Mouse (Mus musculus): ENCODE data around the gene Naa80.

Naa80 gene

GRCm38 (mm10) chr9:107596619-107597569 is 18.2 kb downstream of the Naa80 start:
- no peak for TF ChIP-seq GATA4 (IDR thresholded peaks at IDR 0.05; ENCODE audit: insufficient replicate concordance, low read length)

- TF ChIP-seq GATA4 (IDR thresholded peaks at IDR 0.05; ENCODE audit: insufficient replicate concordance, low read length) = no peak
Measured at GRCm38 (mm10) chr9:107598385-107598784, 19.7 kb downstream of the Naa80 start.

- TF ChIP-seq GATA4 (IDR thresholded peaks at IDR 0.05; ENCODE audit: insufficient replicate concordance, low read length) = no peak
Measured at GRCm38 (mm10) chr9:107599433-107599832, 20.7 kb downstream of the Naa80 start.

GRCm38 (mm10) chr9:107599842-107600241 is 21.2 kb downstream of the Naa80 start:
- TF ChIP-seq GATA4 (IDR thresholded peaks at IDR 0.05; ENCODE audit: insufficient replicate concordance, low read length) = no peak

- TF ChIP-seq GATA4 (IDR thresholded peaks at IDR 0.05; ENCODE audit: insufficient replicate concordance, low read length) = no peak
Measured at GRCm38 (mm10) chr9:107600745-107601144, 22.1 kb downstream of the Naa80 start.

GRCm38 (mm10) chr9:107601275-107601674 is 22.6 kb downstream of the Naa80 start:
- no peak for TF ChIP-seq GATA4 (IDR thresholded peaks at IDR 0.05; ENCODE audit: insufficient replicate concordance, low read length)

- no peak; the same call in 1 of the 2 replicates for TF ChIP-seq GATA4 (IDR thresholded peaks at IDR 0.05; ENCODE audit: insufficient replicate concordance, low read length)
Measured at GRCm38 (mm10) chr9:107602068-107602648, 23.5 kb downstream of the Naa80 start.

GRCm38 (mm10) chr9:107603251-107603650 is 24.6 kb downstream of the Naa80 start:
- no peak for TF ChIP-seq GATA4 (IDR thresholded peaks at IDR 0.05; ENCODE audit: insufficient replicate concordance, low read length)

- TF ChIP-seq GATA4 (IDR thresholded peaks at IDR 0.05; ENCODE audit: insufficient replicate concordance, low read length) = no peak
Measured at GRCm38 (mm10) chr9:107605041-107605661, 26.5 kb downstream of the Naa80 start.

GRCm38 (mm10) chr9:107606591-107606990 is 27.9 kb downstream of the Naa80 start:
- no peak for TF ChIP-seq GATA4 (IDR thresholded peaks at IDR 0.05; ENCODE audit: insufficient replicate concordance, low read length)

- no peak for TF ChIP-seq GATA4 (IDR thresholded peaks at IDR 0.05; ENCODE audit: insufficient replicate concordance, low read length)
Measured at GRCm38 (mm10) chr9:107607036-107607435, 28.3 kb downstream of the Naa80 start.

- TF ChIP-seq GATA4 (IDR thresholded peaks at IDR 0.05; ENCODE audit: insufficient replicate concordance, low read length) = no peak
Measured at GRCm38 (mm10) chr9:107607653-107608245, 29.1 kb downstream of the Naa80 start.

- no peak for TF ChIP-seq GATA4 (IDR thresholded peaks at IDR 0.05; ENCODE audit: insufficient replicate concordance, low read length)
Measured at GRCm38 (mm10) chr9:107608741-107609432, 30.2 kb downstream of the Naa80 start, which contains the start of gene Sema3b. Gene Sema3b, minus strand, starts transcription at chr9:107609229.

GRCm38 (mm10) chr9:107609433-107609830 is 30.7 kb downstream of the Naa80 start:
- no peak for TF ChIP-seq GATA4 (IDR thresholded peaks at IDR 0.05; ENCODE audit: insufficient replicate concordance, low read length)
